Mouse (Mus musculus) liver, postnatal 0 days (tissue): ENCODE data around the gene Dntt.

Experiments
- CTCF ChIP-seq: sonication (generic); IDR thresholded peaks from 2 replicates; pipeline ENCODE4 v1.5.1; 2016; ENCODE audit warnings: antibody characterized with exemption, low read depth
- EP300 ChIP-seq: IDR thresholded peaks from 2 replicates; pipeline ENCODE4 v1.6.1; 2016; ENCODE audit warnings: antibody characterized with exemption, low read depth, mild to moderate bottlenecking

- TF ChIP-seq CTCF (peak; percentile 55), EP300 (no peak)
Observed at GRCm38 (mm10) chr19:41104922-41105321, 75.8 kb downstream of the Dntt start.
